Mouse (Mus musculus) hindbrain, embryonic 12.5 days (tissue): ENCODE results near the gene Smad3. TPM values are rescaled to one million over a fixed set of nuclear protein-coding genes. Genes with fewer than 3 reads are reported as not detected.
A peak's percentile ranks its signal among the peaks of the same experiment; 100 is the strongest.

Experiments
- ATAC-seq: fragments of 200-750 bp; cut with Nextera tagmentation; 2 replicates; pipeline ENCODE4 v1.8.0; 2017; ENCODE audit warnings: moderate TSS enrichment; ENCODE audit not compliant: low FRiP score
- H3K27ac ChIP-seq: fragments of 300-500 bp; sonication (generic); 2 replicates; pipeline ENCODE4 v1.5.1; 2016; ENCODE audit warnings: mild to moderate bottlenecking
- H3K27me3 ChIP-seq: fragments of 300-500 bp; sonication (generic); 2 replicates; pipeline ENCODE4 v1.6.1; 2016; ENCODE audit warnings: mild to moderate bottlenecking
- H3K36me3 ChIP-seq: fragments of 300-500 bp; sonication (generic); 2 replicates; pipeline ENCODE4 v1.6.1; 2016; ENCODE audit warnings: mild to moderate bottlenecking
- H3K4me1 ChIP-seq: fragments of 300-500 bp; sonication (generic); 2 replicates; pipeline ENCODE4 v1.6.1; 2016
- H3K4me2 ChIP-seq: fragments of 300-500 bp; sonication (generic); replicated peaks from 2 replicates; pipeline ENCODE4 v1.6.1; 2016; ENCODE audit warnings: mild to moderate bottlenecking
- H3K4me3 ChIP-seq: fragments of 300-500 bp; sonication (generic); 2 replicates; pipeline ENCODE4 v1.5.1; 2016; ENCODE audit warnings: mild to moderate bottlenecking
- H3K9ac ChIP-seq: fragments of 300-500 bp; sonication (generic); 2 replicates; pipeline ENCODE4 v1.6.1; 2016; ENCODE audit warnings: mild to moderate bottlenecking, moderate library complexity
- H3K9me3 ChIP-seq: fragments of 300-500 bp; sonication (generic); replicated peaks from 2 replicates; pipeline ENCODE4 v1.6.1; 2016; ENCODE audit warnings: mild to moderate bottlenecking
- WGBS: fragments of 180-500 bp; shearing (Covaris S2); methylation state at CpG from one replicate; pipeline ENCODE4 v1.1.7; 2016; 5-methylcytosine and 5-hydroxymethylcytosine counted together
- polyA plus RNA-seq: library from polyadenylated mRNA; unstranded; fragments of >200 nt; fragmentation: Nextera tagmentation; extraction: Ambion mirVana; gene quantifications from 2 replicates; pipeline ENCODE4 v1.2.1, GENCODE M21; 2016

Smad3 gene
- polyA plus RNA-seq, 1 experiment from 2014 or later, result 25.4 TPM

GRCm38 (mm10) chr9:63602043-63602939 is 155.5 kb downstream of the Smad3 start, which contains the start of the genes Iqch and Aagab:
Gene Iqch (minus strand): TSS chr9:63602493.
Gene Aagab (plus strand): TSS chr9:63602660.
- H3K4me3 ChIP-seq, result peak within 1 kb of the TSS; percentile 93
- H3K27me3 ChIP-seq, result no peaks in the 10 kb centered on the region
- H3K4me1 ChIP-seq, result peaks cover 19% of the 10 kb centered on the region
- WGBS, result 2% methylated on average over 65 of the region's 70 CpGs
- no peaks in the 10 kb centered on the region for H3K36me3 ChIP-seq
- H3K27ac ChIP-seq, result peak within 1 kb of the TSS; percentile 75
- H3K4me2 ChIP-seq, result peak within 1 kb of the TSS; percentile 69
- peak; percentile 99 for ATAC-seq
- peak within 1 kb of the TSS; percentile 84 for H3K9ac ChIP-seq
- no peaks in the 10 kb centered on the region for H3K9me3 ChIP-seq

Other genes starting within 250 kb of the Smad3 start
- gene Iqch, start 155.5 kb downstream of the Smad3 start, polyA plus RNA-seq, result 0.10 and 0.16 TPM in 2 replicates
- gene Aagab, start 155.3 kb downstream of the Smad3 start, polyA plus RNA-seq, result 54.1 and 61.1 TPM in 2 replicates